Mouse (Mus musculus): ENCODE results near the gene Cysltr1.

GRCm38 (mm10) chrX:106536359-106536758, 67.1 kb downstream of the Cysltr1 start:
- TF ChIP-seq CTCF (IDR thresholded peaks at IDR 0.05; ENCODE audit: low read depth, low read length) (no peak), POLR2AphosphoS5 (IDR thresholded peaks at IDR 0.05; ENCODE audit: insufficient replicate concordance, low read depth, low read length) (no peak)
